Mouse (Mus musculus): ENCODE results near the gene Ift43.
A peak's percentile ranks its signal among the peaks of the same experiment; 100 is the strongest.

The Ift43 gene

GRCm38 (mm10) chr12:86078553-86079201 lies 3.7 kb upstream of the Ift43 start, which contains the start of gene Tgfb3:
TSS of gene Tgfb3 (minus strand) at chr12:86079041.
- DNase-seq (ENCODE audit: low read depth), result peak; percentile 76

DNA sequence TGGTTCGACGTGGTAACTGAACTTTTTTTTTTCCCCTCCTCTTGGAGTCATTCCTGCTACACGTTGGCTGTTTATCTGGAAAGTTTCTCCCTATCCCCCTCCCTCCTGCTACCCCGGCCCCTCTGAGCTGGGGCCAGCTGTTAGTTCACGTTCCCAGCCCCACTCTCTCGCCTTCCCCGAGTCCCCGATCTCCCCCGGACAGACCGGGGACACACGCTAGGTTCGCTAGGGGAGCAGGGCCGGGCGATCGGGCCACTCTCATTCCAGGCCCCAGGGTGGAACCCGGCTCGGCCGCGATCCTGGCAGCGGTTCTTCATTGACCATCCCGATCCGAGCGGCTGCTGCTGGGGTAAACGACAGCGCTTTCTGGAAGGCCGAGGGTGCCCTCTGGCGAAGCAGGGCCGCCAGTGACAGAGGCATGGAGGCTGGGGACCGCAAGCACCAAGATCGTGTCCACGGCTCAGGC lies 3.1 kb upstream of the Ift43 start:
- peak; percentile 83 for DNase-seq (ENCODE audit: low read depth)

DNA sequence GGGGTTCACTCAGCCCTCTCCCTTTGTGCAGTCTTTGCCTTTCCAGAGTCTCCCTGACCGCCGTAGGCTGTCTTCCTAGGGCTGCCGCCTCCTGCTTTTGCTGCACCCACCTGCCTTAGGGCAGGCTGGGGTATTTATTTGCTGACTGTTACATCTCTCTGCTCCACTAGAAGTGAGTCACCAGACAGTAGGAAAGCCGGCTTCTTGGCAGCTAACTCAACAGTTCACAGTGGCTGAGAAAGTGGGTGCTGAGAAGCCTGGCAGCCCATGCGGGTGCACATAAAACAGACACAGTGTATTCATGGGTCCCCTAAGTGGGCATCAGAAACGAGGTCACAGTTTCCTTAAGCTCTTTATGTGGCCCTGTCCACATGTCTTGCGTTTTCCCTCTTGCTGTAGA lies 3.5 kb downstream of the Ift43 start:
- no peak for DNase-seq (ENCODE audit: low read depth)

GRCm38 (mm10) chr12:86086550-86086949 lies 4.2 kb downstream of the Ift43 start:
- no peak for DNase-seq (ENCODE audit: low read depth)

- no peak for DNase-seq (ENCODE audit: low read depth)
Observed at GRCm38 (mm10) chr12:86088042-86088441, 5.7 kb downstream of the Ift43 start.

DNA sequence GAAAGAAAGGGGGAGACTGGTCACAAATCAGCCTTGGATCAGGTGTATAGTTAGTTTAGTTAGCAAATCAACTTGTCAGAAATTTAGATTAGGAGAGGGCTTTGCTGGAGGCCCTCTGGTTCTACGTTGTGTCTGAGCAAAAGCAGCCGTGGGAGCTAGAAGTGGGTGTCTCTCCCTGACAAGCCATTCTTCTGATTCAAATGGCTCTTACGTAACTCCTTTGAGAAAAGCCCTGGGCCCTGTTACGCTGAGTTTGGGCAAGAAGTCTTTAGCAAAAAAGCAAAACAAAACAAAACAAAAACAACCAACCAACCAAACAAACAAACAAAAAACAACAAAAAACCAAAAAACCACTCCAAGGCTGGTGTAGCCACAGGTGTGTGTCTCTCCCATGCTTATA lies 8.4 kb downstream of the Ift43 start:
- DNase-seq (ENCODE audit: low read depth), result no peak

GRCm38 (mm10) chr12:86091601-86092132 lies 9.3 kb downstream of the Ift43 start:
- no peak for DNase-seq (ENCODE audit: low read depth)

GRCm38 (mm10) chr12:86094075-86094474 lies 11.7 kb downstream of the Ift43 start:
- DNase-seq (ENCODE audit: low read depth), result no peak

- peak; percentile 61 for DNase-seq (ENCODE audit: low read depth)
Observed at GRCm38 (mm10) chr12:86095806-86096205, 13.5 kb downstream of the Ift43 start.

DNA sequence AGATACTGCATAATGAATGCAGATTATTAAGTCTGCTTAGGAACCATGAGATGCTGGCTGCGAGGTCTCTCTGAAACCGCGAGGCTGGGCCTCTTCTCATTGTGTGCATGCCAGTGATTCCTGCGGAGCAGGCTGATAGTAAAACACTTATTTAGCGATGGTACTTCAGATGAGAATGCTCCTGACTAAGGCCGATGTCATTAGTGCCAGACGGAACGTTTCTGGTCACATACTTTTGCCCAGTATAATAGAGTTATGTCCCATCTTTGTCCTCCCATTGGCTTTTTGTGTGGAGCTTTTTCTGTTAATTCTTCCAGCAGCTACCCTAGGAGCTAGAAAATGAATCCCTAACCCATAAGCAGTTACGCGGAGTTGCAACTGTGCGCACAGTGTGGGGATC lies 15.4 kb downstream of the Ift43 start:
- no peak for DNase-seq (ENCODE audit: low read depth)

- no peak for DNase-seq (ENCODE audit: low read depth)
Observed at GRCm38 (mm10) chr12:86100711-86101110, 18.4 kb downstream of the Ift43 start.

- no peak for DNase-seq (ENCODE audit: low read depth)
Observed at GRCm38 (mm10) chr12:86102686-86103085, 20.3 kb downstream of the Ift43 start.

GRCm38 (mm10) chr12:86103391-86103790 lies 21.1 kb downstream of the Ift43 start:
- no peak for DNase-seq (ENCODE audit: low read depth)

GRCm38 (mm10) chr12:86103852-86104251 lies 21.5 kb downstream of the Ift43 start:
- no peak for DNase-seq (ENCODE audit: low read depth)

DNA sequence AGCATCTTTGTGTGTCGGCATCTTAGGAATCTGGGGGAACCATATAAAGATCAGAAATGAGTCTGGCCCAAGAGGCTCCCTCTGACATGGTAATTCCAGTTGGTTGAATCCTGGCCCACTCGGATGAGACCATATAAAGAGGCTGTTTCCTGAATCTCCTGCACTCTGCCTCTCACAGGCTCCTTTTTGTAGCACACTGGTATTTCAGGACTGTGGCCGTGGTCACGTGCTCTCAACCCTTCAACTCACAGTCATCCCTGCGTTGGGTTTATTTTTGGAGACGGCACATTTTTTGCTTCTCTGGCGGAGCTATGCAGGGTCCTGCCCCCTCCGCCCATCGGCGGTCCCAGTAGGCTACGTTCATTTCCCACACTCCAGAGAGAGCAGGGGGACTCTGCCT lies 22.0 kb downstream of the Ift43 start:
- DNase-seq (ENCODE audit: low read depth), result no peak

- no peak for DNase-seq (ENCODE audit: low read depth)
Observed at GRCm38 (mm10) chr12:86105546-86105945, 23.2 kb downstream of the Ift43 start.

GRCm38 (mm10) chr12:86106086-86106485 lies 23.7 kb downstream of the Ift43 start:
- DNase-seq (ENCODE audit: low read depth), result no peak

DNA sequence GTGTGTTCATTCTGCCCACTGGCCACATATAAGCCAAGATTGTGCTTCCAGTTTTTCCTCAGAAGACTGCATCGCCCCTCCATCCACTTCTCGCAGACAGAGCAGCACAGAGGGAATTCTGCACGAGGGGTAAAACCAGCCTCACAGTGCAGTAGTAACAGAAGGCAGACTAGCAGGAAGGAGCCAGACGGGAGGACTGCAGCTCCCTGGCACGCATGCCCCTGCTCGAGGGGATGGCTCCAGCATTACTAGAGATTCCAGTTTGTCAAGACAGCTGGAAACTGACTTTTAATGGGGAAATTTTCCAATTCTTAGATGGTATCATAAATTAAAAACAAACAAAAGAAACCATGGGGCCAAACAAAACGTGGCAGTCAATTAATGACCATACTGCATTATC lies 25.3 kb downstream of the Ift43 start:
- DNase-seq (ENCODE audit: low read depth), result no peak

GRCm38 (mm10) chr12:86109531-86109930 lies 27.2 kb downstream of the Ift43 start:
- no peak for DNase-seq (ENCODE audit: low read depth)

GRCm38 (mm10) chr12:86110637-86111036 lies 28.3 kb downstream of the Ift43 start:
- peak; percentile 56 for DNase-seq (ENCODE audit: low read depth)

GRCm38 (mm10) chr12:86116295-86116835 lies 34.0 kb downstream of the Ift43 start:
- no peak for DNase-seq (ENCODE audit: low read depth)

DNA sequence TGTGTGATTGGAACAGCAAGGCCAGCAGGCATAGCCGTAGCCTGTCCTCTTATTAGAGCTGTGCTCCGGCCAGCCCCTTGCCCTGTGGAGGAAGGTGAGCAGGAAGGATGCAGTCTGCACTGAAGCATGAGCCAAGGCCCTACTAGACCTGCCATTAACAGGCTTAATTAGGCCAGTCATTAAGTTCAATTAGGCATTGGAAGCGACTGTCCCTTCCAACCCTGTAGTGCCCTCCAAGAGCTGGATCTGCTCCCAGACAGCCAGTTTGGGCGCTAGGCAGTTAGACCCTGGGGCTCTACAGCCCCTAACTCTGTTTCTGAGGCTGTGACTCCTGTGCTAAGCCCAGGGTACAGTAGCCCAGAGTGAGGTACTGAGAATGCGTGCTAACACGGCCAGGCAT lies 41.7 kb downstream of the Ift43 start:
- no peak for DNase-seq (ENCODE audit: low read depth)

GRCm38 (mm10) chr12:86128122-86128521 lies 45.8 kb downstream of the Ift43 start:
- no peak for DNase-seq (ENCODE audit: low read depth)

GRCm38 (mm10) chr12:86129005-86129404 lies 46.7 kb downstream of the Ift43 start:
- DNase-seq (ENCODE audit: low read depth), result no peak

Measured in 416B (cell line).